Mouse (Mus musculus): ENCODE results near the gene Rbfox2. TPM values are rescaled to one million over a fixed set of nuclear protein-coding genes. Genes with fewer than 3 reads are reported as not detected.

Gene Rbfox2
- total RNA-seq, 2 experiments from 2014 or later = 248 to 258 TPM

DNA sequence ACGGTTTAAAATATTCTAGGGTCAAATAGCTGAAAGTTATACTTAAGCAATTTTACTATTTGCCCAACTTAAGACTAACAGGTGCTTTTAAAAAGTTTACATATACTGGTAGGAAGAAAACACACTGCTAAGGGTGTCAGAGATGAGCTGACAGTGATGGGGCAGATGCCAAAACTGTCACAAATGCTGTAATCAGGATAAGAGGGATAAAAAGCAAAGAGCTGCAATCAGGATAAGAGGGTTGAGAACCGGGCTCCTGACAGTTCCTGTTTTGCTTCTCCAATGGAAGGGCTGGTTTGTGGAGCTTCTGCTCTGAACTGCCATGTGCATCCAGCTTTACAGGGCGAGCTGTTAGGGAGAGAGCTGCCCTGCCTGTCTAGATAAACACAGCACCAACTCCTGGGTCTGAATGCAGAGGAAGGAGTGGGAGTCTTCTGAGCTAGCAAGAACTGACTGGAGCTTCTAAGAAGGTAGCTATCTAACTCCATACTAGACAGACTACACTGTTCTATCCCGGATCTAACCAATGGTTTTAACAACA, 94.5 kb downstream of the Rbfox2 start:
- no peak for TF ChIP-seq CTCF (IDR thresholded peaks at IDR 0.05)
- no peak overlapping the region for H3K4me3 ChIP-seq
- no peak for DNase-seq (ENCODE audit: extremely low spot score in 1 of 2, low spot score in 2 of 2)
- no peak overlapping the region for H3K27ac ChIP-seq
- intact Hi-C loops (cut with DNase I) = no loop called here

DNA sequence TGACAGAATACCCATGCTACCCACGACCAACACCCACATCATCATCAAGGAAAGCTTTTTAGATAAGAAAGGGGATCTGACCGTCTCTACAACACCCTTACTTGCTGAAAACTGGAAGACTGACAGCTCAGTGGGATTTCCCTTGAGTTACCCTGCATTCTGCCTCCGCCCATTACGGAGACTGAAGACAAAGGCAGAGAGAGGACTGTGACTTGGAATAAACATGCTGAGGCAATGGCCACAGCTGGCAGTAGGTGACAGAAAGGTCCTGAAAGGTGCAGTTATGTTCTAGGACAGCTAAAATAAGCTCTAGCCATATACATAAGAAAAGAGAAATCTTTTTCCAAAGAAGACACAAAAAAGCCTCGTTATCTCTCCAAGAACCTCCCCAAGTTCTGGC, 99.8 kb downstream of the Rbfox2 start:
- no peak for TF ChIP-seq CTCF (IDR thresholded peaks at IDR 0.05)
- intact Hi-C loops (cut with DNase I) = no loop called here

DNA sequence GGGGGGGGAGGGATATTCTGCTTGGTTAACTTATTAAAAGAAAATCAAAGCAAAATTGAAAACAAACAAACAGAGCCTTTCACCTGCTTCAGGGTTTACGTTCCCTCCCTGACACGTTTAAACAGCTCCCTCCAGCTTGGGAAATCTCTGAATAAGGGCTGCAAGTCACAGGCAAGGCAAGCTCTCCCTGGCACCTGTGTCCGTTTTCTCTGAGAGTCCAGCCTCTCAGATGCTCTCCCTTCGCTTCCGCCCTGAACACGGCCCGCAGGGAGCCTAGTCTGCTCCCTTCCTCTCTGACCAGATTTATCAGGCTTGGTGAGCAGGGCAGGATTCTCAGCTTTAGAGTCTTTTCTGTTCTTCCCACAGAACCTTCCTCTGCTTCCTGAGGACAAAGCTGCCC, 101.9 kb downstream of the Rbfox2 start:
- intact Hi-C loops (cut with DNase I) = no loop called here
- no peak overlapping the region for H3K27ac ChIP-seq
- no peak for DNase-seq (ENCODE audit: extremely low spot score in 1 of 2, low spot score in 2 of 2)

More for the DNA sequence above, 99.8 kb downstream of the Rbfox2 start:
- Histone ChIP-seq H3K4me3 (no peak overlapping the region), H3K27ac (no peak overlapping the region)
- DNase-seq (ENCODE audit: extremely low spot score in 1 of 2, low spot score in 2 of 2) = no peak

DNA sequence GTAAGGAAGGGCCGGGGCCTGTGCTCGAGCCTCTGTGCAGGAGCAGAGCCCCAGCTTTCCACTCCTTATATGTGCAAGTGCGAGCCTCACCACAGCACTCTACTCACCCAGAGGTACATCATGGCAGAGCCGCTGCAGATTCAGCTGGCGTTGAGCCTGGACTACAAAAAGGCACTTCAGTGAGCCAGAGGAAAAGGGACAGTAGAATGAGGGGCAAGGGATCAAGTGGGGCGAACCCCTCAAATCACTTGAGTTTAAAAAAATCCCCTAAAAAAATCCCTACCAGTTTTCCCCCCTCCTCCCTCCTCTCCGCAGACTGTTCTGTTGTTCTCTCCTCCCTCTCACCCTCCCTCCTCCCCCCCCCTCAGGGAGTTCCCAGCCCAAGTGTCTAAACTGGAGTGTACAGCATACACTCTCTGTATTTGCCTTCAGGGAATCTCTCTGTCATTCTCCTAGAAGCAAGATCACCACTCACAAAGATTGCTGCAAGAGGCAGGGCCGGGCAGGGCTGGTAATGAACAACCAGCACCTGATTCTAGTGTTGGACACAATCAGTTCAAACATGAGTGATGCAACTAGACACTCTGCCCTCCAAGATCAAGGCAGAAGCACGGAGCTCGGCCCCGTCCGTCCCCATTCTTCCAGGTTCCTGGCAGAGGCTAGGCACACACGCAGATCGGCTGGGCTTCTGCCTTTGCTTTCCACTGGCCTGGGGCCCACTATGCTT, 103.4 kb downstream of the Rbfox2 start:
- intact Hi-C loops (cut with DNase I) = no loop called here
- no peak overlapping the region for H3K4me3 ChIP-seq
- no peak for TF ChIP-seq CTCF (IDR thresholded peaks at IDR 0.05)
- H3K27ac ChIP-seq = no peak overlapping the region
- DNase-seq (ENCODE audit: extremely low spot score in 1 of 2, low spot score in 2 of 2) = no peak

More for the DNA sequence above, 101.9 kb downstream of the Rbfox2 start:
- no peak for TF ChIP-seq CTCF (IDR thresholded peaks at IDR 0.05)
- no peak overlapping the region for H3K4me3 ChIP-seq

DNA sequence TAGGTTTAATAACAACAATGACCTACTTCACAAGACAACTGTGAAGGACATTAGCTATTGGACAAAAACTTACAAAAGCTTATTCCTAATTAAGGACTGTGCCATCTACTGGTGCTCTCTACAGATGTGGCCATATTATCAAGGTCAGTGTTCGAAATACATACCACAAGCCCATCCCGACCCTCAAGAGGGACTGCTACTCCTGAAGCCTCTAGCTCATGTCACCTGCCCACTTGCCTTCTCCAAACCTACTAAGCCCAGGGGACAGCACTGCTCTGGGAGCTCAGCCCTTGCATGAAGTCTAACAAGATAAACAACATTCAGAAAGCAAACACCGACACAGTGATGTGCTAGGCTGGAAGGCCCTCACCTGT, 103.9 kb downstream of the Rbfox2 start:
- TF ChIP-seq CTCF (IDR thresholded peaks at IDR 0.05) = no peak
- Histone ChIP-seq H3K27ac (no peak overlapping the region), H3K4me3 (no peak overlapping the region)
- intact Hi-C loops (cut with DNase I) = no loop called here
- no peak for DNase-seq (ENCODE audit: extremely low spot score in 1 of 2, low spot score in 2 of 2)

DNA sequence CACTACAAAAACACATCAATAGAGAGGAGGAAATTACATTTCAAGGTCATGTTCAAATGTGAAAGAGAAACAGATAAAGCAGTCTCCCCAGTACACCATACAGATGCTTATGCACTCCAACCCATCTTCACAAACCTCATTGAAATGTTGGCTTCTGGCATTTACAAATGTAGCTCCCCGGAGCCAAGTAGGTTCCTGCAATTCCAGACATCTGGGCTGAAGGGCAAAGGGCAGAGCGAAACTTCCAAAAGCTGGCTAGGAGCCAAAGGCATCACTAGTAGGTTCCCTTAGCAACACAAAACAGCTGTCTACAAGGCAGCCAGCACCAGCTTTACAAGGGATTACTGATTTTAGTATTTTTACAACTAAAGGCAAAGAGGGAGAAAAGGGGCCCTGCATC, 104.6 kb downstream of the Rbfox2 start:
- intact Hi-C loops (cut with DNase I) = no loop called here
- Histone ChIP-seq H3K27ac (no peak overlapping the region), H3K4me3 (no peak overlapping the region)
- no peak for DNase-seq (ENCODE audit: extremely low spot score in 1 of 2, low spot score in 2 of 2)
- no peak for TF ChIP-seq CTCF (IDR thresholded peaks at IDR 0.05)

DNA sequence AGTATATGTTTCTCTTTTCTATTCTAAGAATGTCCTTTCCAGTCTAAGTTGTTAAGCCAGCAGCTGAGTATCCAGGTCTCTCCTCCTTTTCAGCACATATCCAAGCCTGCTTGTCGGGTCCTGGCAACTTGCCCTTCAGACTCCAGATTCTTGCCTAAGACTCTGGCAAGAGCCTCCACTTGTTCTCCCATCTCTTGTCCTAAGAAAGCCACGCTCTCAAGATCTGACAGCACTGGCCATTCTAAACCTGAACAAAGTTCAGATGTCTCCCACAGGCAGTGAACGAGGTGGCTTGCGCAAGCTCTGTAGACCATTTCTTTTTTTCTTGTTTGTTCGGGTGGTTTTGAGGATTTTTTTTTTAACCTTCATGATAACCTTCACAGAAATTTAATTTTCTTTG, 110.0 kb downstream of the Rbfox2 start:
- no peak for TF ChIP-seq CTCF (IDR thresholded peaks at IDR 0.05)
- no peak overlapping the region for H3K4me3 ChIP-seq
- intact Hi-C loops (cut with DNase I) = no loop called here
- DNase-seq (ENCODE audit: extremely low spot score in 1 of 2, low spot score in 2 of 2) = no peak
- no peak overlapping the region for H3K27ac ChIP-seq

DNA sequence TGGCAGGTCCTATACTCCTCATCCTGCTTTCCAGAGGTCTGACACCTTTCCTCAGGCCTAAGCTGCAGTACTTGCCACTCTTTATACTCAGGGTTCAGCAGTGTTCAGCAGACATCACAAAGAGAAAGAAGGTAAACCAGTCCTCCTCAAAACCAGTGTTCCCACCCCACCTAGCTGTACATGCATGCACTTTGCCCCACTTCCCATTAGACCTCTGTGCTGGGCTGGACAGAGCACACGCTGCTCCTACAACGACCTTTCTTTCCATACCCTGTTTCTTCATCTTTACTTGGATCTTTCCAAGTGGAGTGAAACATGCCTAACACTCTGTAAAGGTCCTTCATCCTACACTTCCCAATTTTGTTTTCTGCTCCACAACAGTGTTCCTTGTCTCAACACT, 110.8 kb downstream of the Rbfox2 start:
- Histone ChIP-seq H3K27ac (no peak overlapping the region), H3K4me3 (no peak overlapping the region)
- intact Hi-C loops (cut with DNase I) = no loop called here
- DNase-seq (ENCODE audit: extremely low spot score in 1 of 2, low spot score in 2 of 2) = no peak
- no peak for TF ChIP-seq CTCF (IDR thresholded peaks at IDR 0.05)

DNA sequence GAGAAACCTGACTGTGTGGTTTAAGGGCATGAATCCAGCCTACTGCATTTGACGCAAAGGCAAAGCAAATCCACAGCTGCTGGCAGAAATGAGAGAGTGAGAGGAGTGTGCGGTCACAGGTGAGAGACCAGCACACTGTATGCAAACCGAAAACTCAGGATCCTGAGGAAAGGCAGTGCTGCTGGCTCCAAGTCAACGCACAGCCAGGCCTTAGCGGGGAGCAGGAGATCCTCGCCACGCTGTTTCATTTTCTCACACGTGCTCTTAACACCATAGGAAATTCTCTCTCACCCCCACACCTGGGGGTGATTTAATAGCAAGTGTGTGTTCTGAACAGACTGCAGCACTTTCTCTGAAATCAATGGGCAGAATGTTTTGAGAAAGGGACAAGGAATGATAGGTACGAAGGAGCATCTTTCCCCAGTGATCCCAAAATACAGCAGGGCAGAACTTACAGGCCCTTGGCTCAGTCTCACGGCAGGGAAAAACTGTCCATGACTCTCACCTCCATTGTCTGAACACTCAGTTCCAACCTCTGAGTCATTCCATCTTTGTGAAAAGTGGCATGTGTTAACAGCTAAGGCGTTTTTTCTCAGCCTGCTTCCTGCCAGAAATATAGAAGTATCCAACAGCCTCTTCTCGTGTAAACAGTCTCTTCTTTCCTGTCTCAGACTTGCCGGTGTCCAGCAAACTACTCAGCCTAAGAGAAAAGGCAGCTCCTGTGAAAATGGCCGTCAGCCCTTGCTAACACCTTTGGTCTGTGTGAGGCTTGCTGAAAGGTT, 114.5 kb downstream of the Rbfox2 start:
- no peak overlapping the region for H3K4me3 ChIP-seq
- no peak for DNase-seq (ENCODE audit: extremely low spot score in 1 of 2, low spot score in 2 of 2)
- no peak for TF ChIP-seq CTCF (IDR thresholded peaks at IDR 0.05)
- intact Hi-C loops (cut with DNase I) = loop anchor here (2.0 kb wide), 1 partner anchor 40 kb away; no protein-coding TSS in a partner anchor
- H3K27ac ChIP-seq = peak overlapping the region; percentile 50

DNA sequence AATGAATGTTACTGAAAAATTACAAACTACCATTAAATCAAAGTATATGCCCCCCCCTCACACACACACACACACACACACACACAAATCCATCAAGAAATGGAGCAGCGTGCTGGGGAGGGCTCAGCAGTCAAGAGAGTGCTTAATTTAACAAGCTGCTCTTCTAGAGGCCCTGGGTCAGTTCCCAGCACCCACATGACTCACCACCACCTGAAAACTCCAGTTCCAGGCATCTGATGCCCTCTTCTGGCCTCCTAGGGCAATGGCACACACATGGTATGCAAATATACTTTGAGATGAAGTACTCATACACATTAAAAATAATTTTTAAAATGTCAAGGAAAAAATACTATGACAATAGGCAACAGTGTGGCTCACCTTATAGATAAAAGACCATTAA, 120.7 kb downstream of the Rbfox2 start:
- intact Hi-C loops (cut with DNase I) = no loop called here
- Histone ChIP-seq H3K27ac (no peak overlapping the region), H3K4me3 (no peak overlapping the region)
- no peak; the same call in none of the 2 replicates for TF ChIP-seq CTCF (IDR thresholded peaks at IDR 0.05)
- DNase-seq (ENCODE audit: extremely low spot score in 1 of 2, low spot score in 2 of 2) = no peak

DNA sequence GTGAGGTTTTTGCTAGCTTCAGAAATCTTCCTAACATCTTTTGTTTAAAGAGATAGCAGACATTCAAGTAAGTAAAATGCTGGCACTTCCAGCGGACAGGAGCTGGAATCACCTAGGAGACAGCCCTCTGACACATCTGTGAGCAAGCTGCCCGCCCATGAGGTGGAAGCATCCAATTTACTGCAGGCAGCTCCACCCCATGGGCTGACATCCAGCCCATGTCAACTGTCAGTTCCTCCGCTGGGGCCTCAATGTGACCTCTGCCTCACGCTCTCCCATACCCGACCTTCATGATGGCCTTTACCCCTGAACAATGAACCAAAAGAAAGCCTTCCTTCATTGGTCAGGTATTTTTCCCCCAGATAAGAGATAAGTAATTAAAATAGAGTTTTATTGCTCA, 121.2 kb downstream of the Rbfox2 start:
- Histone ChIP-seq H3K4me3 (no peak overlapping the region), H3K27ac (no peak overlapping the region)
- no peak for DNase-seq (ENCODE audit: extremely low spot score in 1 of 2, low spot score in 2 of 2)
- intact Hi-C loops (cut with DNase I) = no loop called here
- TF ChIP-seq CTCF (IDR thresholded peaks at IDR 0.05) = no peak

DNA sequence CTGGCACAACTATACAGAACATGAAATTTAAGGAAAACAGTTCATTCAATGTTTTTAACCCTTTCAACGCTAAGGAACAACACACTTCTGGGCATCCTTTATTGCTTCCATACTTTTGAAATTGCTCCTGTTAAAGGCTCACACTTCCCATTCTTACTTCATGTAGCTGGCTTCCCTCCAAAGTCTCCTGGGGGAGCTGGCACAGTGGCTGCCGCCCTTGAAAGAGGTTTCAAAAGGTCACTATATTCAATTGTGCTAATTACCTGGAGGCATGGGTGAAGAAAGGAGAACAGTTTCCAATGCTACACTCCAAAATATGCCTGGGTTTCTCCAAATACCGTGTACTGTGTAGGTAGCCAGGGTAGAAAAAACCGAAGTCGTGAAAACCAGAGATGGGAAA, 124.0 kb downstream of the Rbfox2 start:
- DNase-seq (ENCODE audit: extremely low spot score in 1 of 2, low spot score in 2 of 2) = no peak
- H3K27ac ChIP-seq = no peak overlapping the region
- intact Hi-C loops (cut with DNase I) = no loop called here

More for the DNA sequence above, 124.0 kb downstream of the Rbfox2 start:
- TF ChIP-seq CTCF (IDR thresholded peaks at IDR 0.05) = no peak
- no peak overlapping the region for H3K4me3 ChIP-seq

Data from left cerebral cortex, adult 2 months (tissue).